Mouse (Mus musculus): ENCODE measurements around the gene Dock2.

DNA sequence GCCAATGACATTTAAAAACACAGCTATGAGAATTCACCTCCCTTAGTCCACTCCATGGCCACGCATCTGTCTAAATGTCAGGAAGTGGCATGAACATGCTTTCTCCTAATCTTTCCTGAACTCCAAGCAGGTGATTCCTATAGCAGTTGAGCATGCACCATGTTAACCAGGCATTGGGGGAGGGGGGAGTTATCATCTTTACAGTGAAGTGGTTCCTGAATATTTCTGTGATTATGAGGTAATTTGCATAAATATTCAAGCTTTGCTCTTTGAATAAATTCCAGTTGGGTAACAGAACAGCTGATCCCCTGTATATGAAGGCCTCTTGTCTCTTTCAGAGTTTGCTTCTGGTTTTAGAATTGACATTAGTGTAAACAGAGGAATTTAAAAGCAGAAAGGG, 284.0 kb downstream of the Dock2 start:
- TF ChIP-seq CTCF (IDR thresholded peaks at IDR 0.05; ENCODE audit: low read depth) = no peak
- TF ChIP-seq EP300 (IDR thresholded peaks at IDR 0.05; ENCODE audit: low read depth) = no peak
